Mouse (Mus musculus) liver, embryonic 11.5 days (tissue): ENCODE measurements around the gene Prss22. TPM values are rescaled to one million over a fixed set of nuclear protein-coding genes. Genes with fewer than 3 reads are reported as not detected.
A peak's percentile ranks its signal among the peaks of the same experiment; 100 is the strongest.

Experiments used
- ATAC-seq: fragments of 200-750 bp; cut with Nextera tagmentation; replicated peaks from 2 replicates; pipeline ENCODE4 v1.8.0; 2017; ENCODE audit warnings: moderate number of reproducible peaks, mild to moderate bottlenecking, moderate TSS enrichment, moderate library complexity; ENCODE audit not compliant: low FRiP score
- DNase-seq: peaks from one replicate; pipeline ENCODE4 v3.0.0-alpha.2; 2017; ENCODE audit warnings: low spot score
- H3K27ac ChIP-seq: fragments of 300-500 bp; sonication (generic); 2 replicates; pipeline ENCODE4 v1.5.1; 2014; ENCODE audit warnings: mild to moderate bottlenecking, low read depth, low read length, control low read depth
- H3K27me3 ChIP-seq: fragments of 300-500 bp; sonication (generic); replicated peaks from 2 replicates; pipeline ENCODE4 v1.6.1; 2014; ENCODE audit warnings: low read length, mixed read lengths; ENCODE audit not compliant: control insufficient read depth, insufficient read depth
- H3K36me3 ChIP-seq: fragments of 300-500 bp; sonication (generic); 2 replicates; pipeline ENCODE4 v1.6.1; 2014; ENCODE audit warnings: mild to moderate bottlenecking, low read length, moderate library complexity, mixed read lengths; ENCODE audit not compliant: control insufficient read depth, insufficient read depth
- H3K4me1 ChIP-seq: fragments of 300-500 bp; sonication (generic); replicated peaks from 2 replicates; pipeline ENCODE4 v1.6.1; 2014; ENCODE audit warnings: low read length, mixed read lengths; ENCODE audit not compliant: control insufficient read depth, insufficient read depth
- H3K4me2 ChIP-seq: fragments of 300-500 bp; sonication (generic); 2 replicates; pipeline ENCODE4 v1.6.1; 2014; ENCODE audit warnings: mild to moderate bottlenecking, control low read depth, moderate library complexity
- H3K4me3 ChIP-seq: fragments of 300-500 bp; sonication (generic); 2 replicates; pipeline ENCODE4 v1.5.1; 2014; ENCODE audit warnings: low read depth, low read length, control low read depth
- H3K9ac ChIP-seq: fragments of 300-500 bp; sonication (generic); 2 replicates; pipeline ENCODE4 v1.6.1; 2014; ENCODE audit warnings: low read depth, low read length, control low read depth
- H3K9me3 ChIP-seq: fragments of 300-500 bp; sonication (generic); 2 replicates; pipeline ENCODE4 v1.6.1; 2016; ENCODE audit warnings: low read length, inconsistent platforms, mixed read lengths; ENCODE audit not compliant: control insufficient read depth
- WGBS: fragments of 180-500 bp; shearing (Covaris S2); extraction: QIAGEN DNeasy Blood & Tissue Kit; methylation state at CpG from one replicate; pipeline ENCODE4 v1.1.7; 2014; 5-methylcytosine and 5-hydroxymethylcytosine counted together
- polyA plus RNA-seq: library from polyadenylated mRNA; unstranded; fragments of >200 nt; fragmentation: Nextera tagmentation; extraction: Ambion mirVana; gene quantifications from 2 replicates; pipeline ENCODE4 v1.2.1, GENCODE M21; 2014

The Prss22 gene
- polyA plus RNA-seq, 1 experiment from 2014 or later = 0.21 TPM

DNA sequence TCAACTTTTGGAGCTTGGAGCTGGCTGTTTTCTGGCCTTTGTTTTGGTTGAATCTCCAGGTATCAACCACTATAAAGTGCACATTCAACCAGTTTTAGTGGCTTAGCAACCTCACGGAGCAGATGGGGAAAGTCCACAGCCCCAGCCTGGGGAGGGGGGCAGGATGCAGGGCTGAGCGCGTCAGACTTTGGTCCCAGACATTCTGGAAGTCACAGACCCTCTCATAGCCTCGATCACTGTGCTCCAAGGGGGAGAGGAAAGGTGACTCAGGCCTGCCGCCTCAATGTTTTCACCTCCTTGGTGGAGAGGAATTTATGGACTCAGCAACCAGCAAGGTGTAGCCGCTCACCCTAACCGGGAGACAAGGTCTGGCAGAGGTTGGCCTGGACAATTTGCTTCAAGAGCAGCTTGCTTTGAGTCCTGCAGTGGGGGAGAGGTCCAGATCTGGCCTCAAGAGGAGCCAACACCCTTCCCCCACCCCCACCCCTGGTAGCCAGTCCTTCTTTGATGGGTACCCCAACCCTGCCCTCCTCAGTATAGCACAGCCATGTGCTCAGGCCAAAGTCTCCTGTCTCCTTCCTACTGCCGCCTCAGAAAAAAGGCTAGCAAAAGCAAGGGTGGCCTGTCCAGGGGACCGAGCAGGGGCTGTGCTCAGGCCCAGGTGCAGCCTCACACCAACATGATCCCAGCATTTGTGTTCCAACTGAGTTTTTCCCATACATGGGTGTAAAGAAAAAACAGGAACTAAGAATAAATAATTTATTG, 4.9 kb downstream of the Prss22 start:
- DNase-seq = peak; percentile 35
- Histone ChIP-seq H3K9me3 (no peaks in the 10 kb centered on the region), H3K27me3 (no peaks in the 10 kb centered on the region), H3K9ac (peak overlapping the region; percentile 26; the same call in 1 of the 2 replicates), H3K36me3 (no peaks in the 10 kb centered on the region), H3K4me1 (peaks cover 8% of the 10 kb centered on the region), H3K4me3 (no peak overlapping the region), H3K4me2 (peak overlapping the region; percentile 48), H3K27ac (no peak overlapping the region)
- 67% methylated on average over 9 of the region's 9 CpGs for WGBS
- peak; percentile 37 for ATAC-seq

- peaks cover 8% of the 10 kb centered on the region for H3K4me1 ChIP-seq
- no peak overlapping the region for H3K9ac ChIP-seq
- DNase-seq (no peak), ATAC-seq (no peak)
- no peaks in the 10 kb centered on the region for H3K9me3 ChIP-seq
- no peaks in the 10 kb centered on the region for H3K36me3 ChIP-seq
- 42% methylated on average over 2 of the region's 2 CpGs for WGBS
- H3K27ac ChIP-seq = no peak overlapping the region
- H3K4me3 ChIP-seq = no peak overlapping the region
- H3K4me2 ChIP-seq = no peak overlapping the region
- no peaks in the 10 kb centered on the region for H3K27me3 ChIP-seq
Measured at GRCm38 (mm10) chr17:23989802-23990201, 8.1 kb downstream of the Prss22 start.

- WGBS = 79% methylated on average over 1 of the region's 1 CpGs
- H3K27me3 ChIP-seq = no peaks in the 10 kb centered on the region
- no peak overlapping the region for H3K4me2 ChIP-seq
- H3K9me3 ChIP-seq = no peaks in the 10 kb centered on the region
- H3K4me1 ChIP-seq = no peaks in the 10 kb centered on the region
- H3K27ac ChIP-seq = no peak overlapping the region
- no peak overlapping the region for H3K4me3 ChIP-seq
- no peak for ATAC-seq
- H3K9ac ChIP-seq = no peak overlapping the region
- no peaks in the 10 kb centered on the region for H3K36me3 ChIP-seq
- DNase-seq = no peak
Measured at GRCm38 (mm10) chr17:23984989-23985388, 12.9 kb downstream of the Prss22 start.

DNA sequence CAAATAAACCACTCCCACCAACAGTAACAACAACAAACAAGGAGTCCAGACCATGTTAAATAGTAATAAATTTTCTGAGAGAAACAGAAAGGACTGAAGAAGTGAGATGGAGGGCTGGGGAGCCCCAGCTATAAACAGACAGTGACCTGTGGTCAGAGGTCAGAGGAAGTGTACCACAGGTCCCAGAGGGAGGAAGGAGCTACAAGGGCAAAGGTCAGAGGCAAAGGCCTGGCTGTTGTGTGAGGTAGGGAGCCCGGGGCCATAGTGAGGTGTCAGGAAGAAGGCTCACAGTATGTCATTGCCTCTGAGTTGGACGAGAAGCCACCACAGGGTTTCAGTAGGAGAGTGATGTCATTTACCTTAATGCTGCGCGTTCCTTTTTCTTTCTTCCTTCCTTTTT, 15.0 kb downstream of the Prss22 start:
- ATAC-seq (no peak), DNase-seq (no peak)
- H3K36me3 ChIP-seq = no peaks in the 10 kb centered on the region
- H3K27ac ChIP-seq = no peak overlapping the region
- H3K4me1 ChIP-seq = no peaks in the 10 kb centered on the region
- no peak overlapping the region for H3K4me2 ChIP-seq
- H3K4me3 ChIP-seq = no peak overlapping the region
- WGBS = 44% methylated on average over 4 of the region's 4 CpGs
- no peaks in the 10 kb centered on the region for H3K27me3 ChIP-seq
- no peak overlapping the region for H3K9ac ChIP-seq
- H3K9me3 ChIP-seq = no peaks in the 10 kb centered on the region

DNA sequence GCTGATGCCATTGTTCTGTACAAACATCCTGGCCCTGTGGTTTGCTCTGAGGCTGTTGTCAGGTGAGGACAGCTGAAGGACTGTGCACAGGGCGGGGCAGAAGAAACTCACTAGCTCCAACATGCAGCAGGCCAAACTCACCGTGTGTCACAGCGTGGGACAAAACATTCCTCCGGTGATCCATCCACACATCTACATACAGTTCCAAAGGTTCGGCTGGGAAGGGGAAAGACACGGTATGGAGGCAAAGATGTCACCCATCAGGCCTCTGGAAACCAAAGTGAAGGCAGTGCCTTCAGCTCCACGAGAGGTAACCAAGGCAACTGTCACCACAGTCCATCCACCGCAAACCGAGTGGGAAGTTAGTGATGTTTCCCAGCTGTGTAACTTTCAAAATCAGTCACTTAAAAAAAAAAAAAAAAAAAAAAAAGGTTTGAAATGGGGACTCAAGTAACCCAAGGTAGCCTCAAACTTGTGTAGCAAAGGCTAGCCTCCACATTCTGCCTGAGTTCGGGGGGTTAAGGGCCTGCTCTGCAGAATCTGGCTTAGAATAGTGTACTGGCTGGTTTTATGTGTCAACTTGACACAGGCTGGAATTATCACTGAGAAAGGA, 17.5 kb downstream of the Prss22 start, which contains the start of gene Prss30:
Prss30 (minus strand) TSS at position 270 of the 613 bp plus-strand sequence.
- 69% methylated on average over 10 of the region's 10 CpGs for WGBS
- H3K27ac ChIP-seq = no peak within 1 kb of the TSS
- H3K4me3 ChIP-seq = no peak within 1 kb of the TSS
- H3K4me2 ChIP-seq = no peak within 1 kb of the TSS
- H3K9ac ChIP-seq = no peak within 1 kb of the TSS
- H3K27me3 ChIP-seq = no peaks in the 10 kb centered on the region
- ATAC-seq (no peak), DNase-seq (no peak)
- H3K4me1 ChIP-seq = no peaks in the 10 kb centered on the region
- H3K9me3 ChIP-seq = no peaks in the 10 kb centered on the region
- H3K36me3 ChIP-seq = no peaks in the 10 kb centered on the region

DNA sequence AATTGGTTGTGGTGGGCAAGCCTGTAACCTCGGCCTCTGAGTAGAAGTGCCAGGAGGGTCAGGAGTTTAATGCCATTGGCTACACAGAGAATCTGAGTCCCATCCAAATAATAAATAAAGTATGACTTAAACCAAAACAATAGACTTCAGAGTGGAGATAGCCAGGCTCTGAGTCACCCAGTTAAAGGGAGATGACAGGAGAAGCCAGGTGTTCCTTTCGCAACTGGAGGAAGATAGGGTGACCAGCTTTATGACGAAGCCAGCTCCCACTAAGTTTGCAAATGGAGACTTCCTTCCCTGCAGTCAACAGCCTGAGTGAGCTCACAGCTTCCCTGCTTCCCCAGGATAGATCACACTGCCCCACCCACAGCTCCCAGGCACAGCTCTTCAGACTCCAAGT, 18.4 kb downstream of the Prss22 start:
- Histone ChIP-seq H3K36me3 (no peaks in the 10 kb centered on the region), H3K4me3 (no peak overlapping the region), H3K4me2 (no peak overlapping the region), H3K9me3 (no peaks in the 10 kb centered on the region), H3K4me1 (no peaks in the 10 kb centered on the region), H3K9ac (no peak overlapping the region), H3K27ac (no peak overlapping the region), H3K27me3 (no peaks in the 10 kb centered on the region)
- DNase-seq = no peak
- 59% methylated on average over 3 of the region's 3 CpGs for WGBS
- ATAC-seq = no peak

DNA sequence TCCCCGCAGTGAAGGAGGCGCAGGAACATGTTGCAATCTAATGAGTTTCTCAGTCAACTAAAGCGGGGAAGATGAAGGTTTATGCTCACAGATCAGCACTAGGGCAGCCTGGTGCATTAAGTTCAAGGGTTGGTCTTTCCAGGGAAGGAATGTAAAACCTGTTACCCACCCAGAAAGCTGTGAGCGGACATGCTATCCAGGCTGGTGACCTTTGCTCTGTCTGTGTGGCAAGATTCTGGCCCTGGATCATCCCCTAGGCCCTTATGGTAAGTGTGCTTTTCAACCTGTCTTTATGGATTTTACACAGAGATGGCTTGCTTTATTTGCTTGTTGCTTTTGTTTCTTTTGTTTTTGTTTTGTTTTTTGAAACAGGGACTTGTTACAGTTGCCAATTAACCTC, 21.2 kb downstream of the Prss22 start:
- no peak overlapping the region for H3K4me2 ChIP-seq
- no peaks in the 10 kb centered on the region for H3K36me3 ChIP-seq
- 82% methylated on average over 4 of the region's 4 CpGs for WGBS
- no peaks in the 10 kb centered on the region for H3K4me1 ChIP-seq
- no peak overlapping the region for H3K9ac ChIP-seq
- DNase-seq (no peak), ATAC-seq (no peak)
- no peaks in the 10 kb centered on the region for H3K27me3 ChIP-seq
- no peak overlapping the region for H3K27ac ChIP-seq
- H3K4me3 ChIP-seq = no peak overlapping the region
- H3K9me3 ChIP-seq = no peaks in the 10 kb centered on the region

- 74% methylated on average over 9 of the region's 9 CpGs for WGBS
- H3K9ac ChIP-seq = no peak overlapping the region
- no peak overlapping the region for H3K4me3 ChIP-seq
- no peaks in the 10 kb centered on the region for H3K9me3 ChIP-seq
- no peak overlapping the region for H3K4me2 ChIP-seq
- H3K27me3 ChIP-seq = no peaks in the 10 kb centered on the region
- H3K27ac ChIP-seq = no peak overlapping the region
- no peaks in the 10 kb centered on the region for H3K4me1 ChIP-seq
- ATAC-seq (no peak), DNase-seq (no peak)
- H3K36me3 ChIP-seq = no peaks in the 10 kb centered on the region
Measured at GRCm38 (mm10) chr17:23971315-23971714, 26.6 kb downstream of the Prss22 start.

GRCm38 (mm10) chr17:23969231-23969630, 28.7 kb downstream of the Prss22 start:
- Histone ChIP-seq H3K4me1 (no peaks in the 10 kb centered on the region), H3K27me3 (no peaks in the 10 kb centered on the region), H3K4me2 (no peak overlapping the region), H3K27ac (no peak overlapping the region), H3K4me3 (no peak overlapping the region), H3K9ac (no peak overlapping the region), H3K9me3 (no peaks in the 10 kb centered on the region), H3K36me3 (no peaks in the 10 kb centered on the region)
- DNase-seq = peak; percentile 60
- WGBS = 0% methylated on average over 1 of the region's 1 CpGs
- ATAC-seq = no peak
